Mouse (Mus musculus) testis, adult 2 months (tissue): ENCODE data around the gene Sardh. TPM values are rescaled to one million over a fixed set of nuclear protein-coding genes. Genes with fewer than 3 reads are reported as not detected.

Source experiments
- H3K27ac ChIP-seq: fragments of 200-500 bp; 2 replicates; pipeline ENCODE4 v1.5.1; 2012; ENCODE audit warnings: low read depth, low read length; ENCODE audit not compliant: control insufficient read depth, insufficient read depth
- H3K27me3 ChIP-seq: fragments of 200-500 bp; 2 replicates; pipeline ENCODE4 v1.6.1; 2012; ENCODE audit warnings: mild to moderate bottlenecking, low read length, moderate library complexity; ENCODE audit not compliant: control insufficient read depth, insufficient read depth
- H3K36me3 ChIP-seq: fragments of 200-500 bp; 2 replicates; pipeline ENCODE4 v1.6.1; 2012; ENCODE audit warnings: mild to moderate bottlenecking, low read length; ENCODE audit not compliant: control insufficient read depth, insufficient read depth
- H3K4me1 ChIP-seq: fragments of 200-500 bp; 2 replicates; pipeline ENCODE4 v1.6.1; 2012; ENCODE audit warnings: low read length; ENCODE audit not compliant: control insufficient read depth, insufficient read depth
- H3K4me3 ChIP-seq: fragments of 200-500 bp; 2 replicates; pipeline ENCODE4 v1.5.1; 2012; ENCODE audit warnings: low read depth, mild to moderate bottlenecking, low read length, moderate library complexity, mixed read lengths; ENCODE audit not compliant: control insufficient read depth
- CTCF ChIP-seq: fragments of 200-500 bp; IDR thresholded peaks from 2 replicates; pipeline ENCODE4 v1.5.1; 2012; ENCODE audit warnings: low read depth, mild to moderate bottlenecking, inconsistent platforms, low read length, moderate library complexity; ENCODE audit not compliant: control insufficient read depth, insufficient read depth, insufficient replicate concordance
- POLR2A ChIP-seq: fragments of 200-500 bp; IDR thresholded peaks from 2 replicates; pipeline ENCODE4 v1.6.1; 2012; ENCODE audit warnings: low read depth, mild to moderate bottlenecking, inconsistent platforms, low read length, moderate library complexity; ENCODE audit not compliant: control insufficient read depth
- polyA plus RNA-seq: library from polyadenylated mRNA; depleted of rRNA; stranded (reverse); fragments of >200 nt; gene quantifications from 2 replicates; pipeline ENCODE4 v1.2.3, GENCODE M21; 2012

Sardh gene
- polyA plus RNA-seq, 1 experiment: 1.7 TPM

DNA sequence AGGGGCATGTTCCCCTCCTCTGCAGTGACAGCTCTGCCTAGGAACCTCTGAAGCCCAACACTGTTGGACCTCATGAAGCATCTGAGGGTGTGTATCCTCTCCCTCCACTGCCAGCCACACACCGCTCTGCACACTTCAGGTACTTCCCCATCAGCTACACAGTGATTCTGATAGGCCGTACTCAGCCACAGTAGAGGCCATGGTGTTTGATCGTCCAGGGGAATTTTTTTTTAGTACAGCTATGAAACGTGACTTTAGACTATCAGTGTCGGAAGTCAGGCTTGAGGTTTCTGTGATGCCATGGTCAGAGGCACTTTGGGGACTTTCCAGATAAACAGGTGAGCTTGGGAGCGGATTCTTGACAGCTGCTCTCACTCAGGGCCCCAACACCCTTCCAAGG, 60.6 kb downstream of the Sardh start:
- H3K4me1 ChIP-seq: no peaks in the 10 kb centered on the region
- no peaks in the 10 kb centered on the region for H3K36me3 ChIP-seq
- no peak overlapping the region for H3K4me3 ChIP-seq
- no peak overlapping the region for H3K27ac ChIP-seq
- TF ChIP-seq POLR2A: no peak
- no peak for TF ChIP-seq CTCF
- no peaks in the 10 kb centered on the region for H3K27me3 ChIP-seq

DNA sequence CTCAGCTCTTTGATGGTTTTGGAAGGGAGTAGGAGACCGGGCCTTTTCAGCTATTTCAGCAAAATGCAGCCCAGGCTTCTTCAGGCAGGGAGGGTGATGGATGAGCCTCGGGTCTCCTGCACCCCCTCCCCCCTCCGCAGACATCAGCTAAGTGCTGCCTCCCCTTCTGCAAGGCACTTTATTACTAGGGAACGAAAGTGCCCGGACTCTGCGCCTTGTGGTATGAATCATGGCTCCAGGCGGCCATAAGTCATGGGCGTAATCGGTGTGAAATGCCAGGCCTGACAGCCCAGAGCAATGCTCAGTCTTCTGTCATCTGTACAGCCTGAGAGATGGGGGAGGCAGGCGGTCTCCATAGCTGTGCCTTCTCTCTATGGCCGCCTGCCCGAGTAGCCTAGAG, 64.4 kb downstream of the Sardh start:
- H3K27ac ChIP-seq: no peak overlapping the region
- H3K27me3 ChIP-seq: no peaks in the 10 kb centered on the region
- TF ChIP-seq POLR2A (no peak), CTCF (no peak)
- no peaks in the 10 kb centered on the region for H3K36me3 ChIP-seq
- H3K4me1 ChIP-seq: no peaks in the 10 kb centered on the region
- H3K4me3 ChIP-seq: no peak overlapping the region

DNA sequence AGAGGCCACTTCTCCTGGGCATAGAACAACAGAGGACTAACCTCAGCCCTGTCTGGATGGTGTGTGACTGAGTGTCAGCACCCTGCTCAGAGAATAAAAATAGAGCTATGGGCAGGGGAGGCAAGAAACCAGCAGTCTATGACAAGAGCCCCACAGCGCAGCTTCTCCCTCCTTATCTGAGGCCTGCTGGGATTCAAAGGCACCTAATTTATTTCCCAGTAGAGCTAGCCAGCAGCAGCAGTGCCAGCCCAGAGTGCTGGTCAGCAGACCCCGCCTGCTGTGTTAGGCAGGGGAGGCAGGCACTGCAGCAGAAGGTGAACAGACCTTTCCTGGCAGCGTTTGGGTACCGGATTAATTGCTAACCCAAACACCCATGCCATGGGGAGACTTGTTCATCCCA, 66.2 kb downstream of the Sardh start:
- TF ChIP-seq POLR2A (no peak), CTCF (no peak)
- Histone ChIP-seq H3K27ac (no peak overlapping the region), H3K27me3 (no peaks in the 10 kb centered on the region), H3K36me3 (no peaks in the 10 kb centered on the region), H3K4me3 (no peak overlapping the region), H3K4me1 (no peaks in the 10 kb centered on the region)

DNA sequence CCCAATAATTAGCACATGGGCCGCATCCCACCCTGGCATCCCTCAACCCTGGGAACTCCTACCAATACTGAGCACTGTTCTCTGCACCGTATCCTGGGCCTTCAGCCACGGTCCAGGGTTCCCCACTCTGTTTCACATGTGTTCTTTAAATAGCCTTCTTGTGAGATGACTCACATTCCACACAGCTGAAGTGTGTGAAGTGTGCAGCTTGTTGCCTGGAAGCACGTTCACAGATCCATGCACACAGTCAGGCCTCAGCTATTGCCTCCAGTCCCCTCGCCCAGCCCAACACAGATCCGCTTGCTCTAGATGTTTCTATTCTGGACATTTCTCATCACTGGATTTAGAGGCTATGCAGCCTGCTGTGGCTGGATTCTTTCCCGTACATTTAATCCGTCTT, 69.0 kb downstream of the Sardh start:
- H3K4me3 ChIP-seq: no peak overlapping the region
- no peak overlapping the region for H3K27ac ChIP-seq
- H3K4me1 ChIP-seq: no peaks in the 10 kb centered on the region
- H3K36me3 ChIP-seq: no peaks in the 10 kb centered on the region
- no peaks in the 10 kb centered on the region for H3K27me3 ChIP-seq
- no peak for TF ChIP-seq POLR2A
- TF ChIP-seq CTCF: no peak

DNA sequence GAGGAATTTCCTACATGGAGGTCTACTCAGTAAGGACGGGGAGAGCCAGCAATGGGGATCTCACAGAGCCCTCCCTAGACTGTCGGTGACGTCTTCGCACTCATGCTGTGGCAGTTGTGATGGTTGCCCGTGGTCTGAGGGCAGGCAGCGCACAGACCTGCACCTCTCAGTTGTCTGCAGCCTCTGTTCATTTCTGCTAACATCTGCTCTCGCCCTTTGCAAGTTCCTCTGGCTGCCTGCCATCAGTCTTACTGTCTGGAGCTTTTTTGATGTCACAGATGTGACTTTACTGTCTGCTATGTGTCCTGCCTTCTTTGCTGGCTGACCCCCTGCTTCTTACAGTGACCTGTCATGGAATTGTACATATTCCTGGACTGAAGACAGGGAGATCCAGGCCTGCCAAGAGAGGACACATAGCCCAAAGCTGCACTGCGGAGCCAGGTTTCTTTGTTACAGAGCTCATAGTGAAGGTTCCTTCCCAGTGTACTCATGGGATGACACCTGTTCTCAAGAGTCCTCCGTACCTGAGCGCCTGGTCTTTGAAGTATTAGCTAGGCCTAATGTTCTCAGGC, 72.4 kb downstream of the Sardh start:
- TF ChIP-seq CTCF: no peak
- no peak for TF ChIP-seq POLR2A
- Histone ChIP-seq H3K4me3 (no peak overlapping the region), H3K27ac (no peak overlapping the region), H3K4me1 (no peaks in the 10 kb centered on the region), H3K36me3 (no peaks in the 10 kb centered on the region), H3K27me3 (no peaks in the 10 kb centered on the region)

DNA sequence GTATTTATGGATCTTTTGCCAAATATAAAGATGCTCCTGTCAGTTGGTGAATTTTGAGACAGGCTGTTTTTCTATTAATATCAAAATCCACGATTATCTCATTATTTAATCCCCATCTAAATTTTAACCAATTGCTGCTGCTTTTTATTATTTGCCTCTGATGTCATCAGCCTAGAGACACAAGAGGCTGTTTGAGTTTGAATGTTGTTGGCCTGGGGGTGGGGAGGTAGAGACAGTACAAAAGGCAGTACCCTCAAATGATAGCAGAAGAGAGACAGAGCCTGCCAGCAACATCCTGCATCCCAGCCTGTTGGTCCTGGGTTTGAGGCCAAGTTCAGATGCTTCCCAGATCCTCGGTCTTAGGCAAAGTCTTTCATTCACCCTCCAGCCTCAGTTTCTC, 73.9 kb downstream of the Sardh start:
- no peak overlapping the region for H3K4me3 ChIP-seq
- H3K27me3 ChIP-seq: no peaks in the 10 kb centered on the region
- no peak overlapping the region for H3K27ac ChIP-seq
- H3K36me3 ChIP-seq: no peaks in the 10 kb centered on the region
- TF ChIP-seq POLR2A: no peak
- TF ChIP-seq CTCF: no peak
- no peaks in the 10 kb centered on the region for H3K4me1 ChIP-seq

DNA sequence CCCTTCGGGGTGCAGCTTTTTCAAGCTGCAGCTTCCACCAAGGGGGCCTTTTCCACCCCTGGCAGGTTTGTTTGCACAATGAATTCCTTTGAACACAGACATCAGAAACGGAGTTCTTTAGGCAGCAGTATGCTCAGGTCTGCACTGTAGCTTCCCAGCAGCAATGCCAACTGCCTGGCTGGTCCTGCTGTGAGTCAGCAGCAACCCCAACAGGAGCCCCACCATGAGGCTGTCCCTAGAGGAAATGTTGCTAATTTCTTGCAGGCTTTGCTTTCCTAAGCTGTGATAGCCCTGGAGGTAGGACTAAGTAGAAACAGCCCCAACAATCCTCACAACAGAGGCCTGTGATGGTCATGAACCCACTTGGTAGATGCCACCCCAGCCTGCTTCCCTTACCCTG, 81.1 kb downstream of the Sardh start:
- no peak overlapping the region for H3K27ac ChIP-seq
- no peaks in the 10 kb centered on the region for H3K36me3 ChIP-seq
- no peak overlapping the region for H3K4me3 ChIP-seq
- TF ChIP-seq CTCF (no peak), POLR2A (no peak)
- no peaks in the 10 kb centered on the region; the same call in 1 of the 2 replicates for H3K4me1 ChIP-seq
- no peaks in the 10 kb centered on the region for H3K27me3 ChIP-seq

DNA sequence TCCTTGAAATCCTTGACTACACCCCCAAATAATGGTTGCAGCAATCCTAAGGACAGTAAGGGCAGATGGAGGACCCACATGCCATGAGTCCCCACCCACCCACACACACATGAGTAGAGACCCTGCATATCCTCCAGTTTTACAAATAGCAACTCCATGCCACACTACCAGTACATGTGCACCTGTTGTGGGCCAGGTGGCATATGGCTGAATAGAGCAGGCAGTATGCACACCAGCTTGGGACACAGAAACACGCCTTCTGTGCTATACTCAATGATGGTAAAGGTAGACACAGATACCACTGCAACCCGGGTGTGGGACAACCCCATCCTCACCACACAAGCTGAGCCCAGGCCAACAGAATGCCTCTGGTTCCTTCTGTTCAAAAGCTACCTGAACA, 82.1 kb downstream of the Sardh start:
- H3K36me3 ChIP-seq: no peaks in the 10 kb centered on the region
- H3K27ac ChIP-seq: no peak overlapping the region
- no peaks in the 10 kb centered on the region; the same call in 1 of the 2 replicates for H3K4me1 ChIP-seq
- TF ChIP-seq CTCF: no peak
- TF ChIP-seq POLR2A: no peak
- no peaks in the 10 kb centered on the region for H3K27me3 ChIP-seq
- H3K4me3 ChIP-seq: no peak overlapping the region
